Mouse (Mus musculus) heart, embryonic 10.5 days (tissue): ENCODE measurements around the gene Arhgap19. TPM values are rescaled to one million over a fixed set of nuclear protein-coding genes. Genes with fewer than 3 reads are reported as not detected.

Experiments
- DNase-seq: peaks from one replicate; pipeline ENCODE4 v3.0.0-alpha.2; 2017; ENCODE audit warnings: low spot score
- H3K27ac ChIP-seq: fragments of 300-500 bp; sonication (generic); 2 replicates; pipeline ENCODE4 v1.5.1; 2016; ENCODE audit warnings: mild to moderate bottlenecking
- H3K27me3 ChIP-seq: fragments of 300-500 bp; sonication (generic); 2 replicates; pipeline ENCODE4 v1.6.1; 2016; ENCODE audit warnings: mild to moderate bottlenecking; ENCODE audit not compliant: poor library complexity, insufficient read depth, severe bottlenecking
- H3K36me3 ChIP-seq: fragments of 300-500 bp; sonication (generic); 2 replicates; pipeline ENCODE4 v1.6.1; 2016; ENCODE audit warnings: mild to moderate bottlenecking, moderate library complexity
- H3K4me1 ChIP-seq: fragments of 300-500 bp; sonication (generic); 2 replicates; pipeline ENCODE4 v1.6.1; 2016; ENCODE audit warnings: mild to moderate bottlenecking
- H3K4me3 ChIP-seq: fragments of 300-500 bp; sonication (generic); 2 replicates; pipeline ENCODE4 v1.5.1; 2016; ENCODE audit warnings: mild to moderate bottlenecking, moderate library complexity
- H3K9me3 ChIP-seq: fragments of 300-500 bp; sonication (generic); 2 replicates; pipeline ENCODE4 v1.6.1; 2016; ENCODE audit warnings: mild to moderate bottlenecking, moderate library complexity
- WGBS: fragments of 180-500 bp; shearing (Covaris S2); methylation state at CpG from one replicate; pipeline ENCODE4 v1.1.7; 2016; 5-methylcytosine and 5-hydroxymethylcytosine counted together
- polyA plus RNA-seq: library from polyadenylated mRNA; unstranded; fragments of >200 nt; fragmentation: Nextera tagmentation; extraction: Ambion mirVana; gene quantifications from 2 replicates; pipeline ENCODE4 v1.2.1, GENCODE M21; 2016

Arhgap19 gene
- polyA plus RNA-seq, 1 experiment from 2014 or later: 29.5 TPM

GRCm38 (mm10) chr19:41808104-41808634, 6.3 kb upstream of the Arhgap19 start:
- Histone ChIP-seq H3K4me1 (peaks cover 6% of the 10 kb centered on the region), H3K9me3 (peaks cover 6% of the 10 kb centered on the region; the same call in 1 of the 2 replicates), H3K4me3 (no peak overlapping the region), H3K27ac (no peak overlapping the region), H3K36me3 (no peaks in the 10 kb centered on the region), H3K27me3 (no peaks in the 10 kb centered on the region)
- no peak for DNase-seq
- 79% methylated on average over 8 of the region's 8 CpGs for WGBS

GRCm38 (mm10) chr19:41807497-41807896, 5.7 kb upstream of the Arhgap19 start:
- H3K36me3 ChIP-seq: no peaks in the 10 kb centered on the region
- peaks cover 8% of the 10 kb centered on the region for H3K4me1 ChIP-seq
- no peak overlapping the region for H3K4me3 ChIP-seq
- WGBS: 71% methylated on average over 9 of the region's 9 CpGs
- peaks cover 6% of the 10 kb centered on the region; the same call in 1 of the 2 replicates for H3K9me3 ChIP-seq
- no peak overlapping the region for H3K27ac ChIP-seq
- H3K27me3 ChIP-seq: no peaks in the 10 kb centered on the region
- DNase-seq: peak; percentile 71

- peaks cover 11% of the 10 kb centered on the region for H3K4me1 ChIP-seq
Measured at GRCm38 (mm10) chr19:41805831-41806230, 4.0 kb upstream of the Arhgap19 start.

GRCm38 (mm10) chr19:41803322-41803721, 1.5 kb upstream of the Arhgap19 start:
- Histone ChIP-seq H3K4me3 (no peak overlapping the region), H3K4me1 (peaks cover 17% of the 10 kb centered on the region), H3K9me3 (peaks cover 6% of the 10 kb centered on the region; the same call in 1 of the 2 replicates), H3K27me3 (no peaks in the 10 kb centered on the region), H3K36me3 (no peaks in the 10 kb centered on the region), H3K27ac (no peak overlapping the region)
- DNase-seq: no peak
- 29% methylated on average over 7 of the region's 7 CpGs for WGBS

More at GRCm38 (mm10) chr19:41805831-41806230, 4.0 kb upstream of the Arhgap19 start:
- Histone ChIP-seq H3K36me3 (no peaks in the 10 kb centered on the region), H3K27me3 (no peaks in the 10 kb centered on the region), H3K27ac (no peak overlapping the region), H3K9me3 (peaks cover 6% of the 10 kb centered on the region; the same call in 1 of the 2 replicates), H3K4me3 (no peak overlapping the region)
- WGBS: 92% methylated on average over 4 of the region's 4 CpGs
- no peak for DNase-seq

GRCm38 (mm10) chr19:41800986-41801741, 683 bp downstream of the Arhgap19 start:
- Histone ChIP-seq H3K27ac (peak overlapping the region; percentile 90), H3K4me3 (peak overlapping the region; percentile 77), H3K36me3 (no peaks in the 10 kb centered on the region), H3K9me3 (peaks cover 6% of the 10 kb centered on the region; the same call in 1 of the 2 replicates), H3K27me3 (no peaks in the 10 kb centered on the region), H3K4me1 (peaks cover 17% of the 10 kb centered on the region)
- no peak for DNase-seq
- WGBS: 6% methylated on average over 26 of the region's 26 CpGs

GRCm38 (mm10) chr19:41800451-41800850, 1.4 kb downstream of the Arhgap19 start:
- WGBS: 48% methylated on average over 6 of the region's 6 CpGs
- H3K4me1 ChIP-seq: peaks cover 17% of the 10 kb centered on the region
- no peaks in the 10 kb centered on the region for H3K36me3 ChIP-seq
- no peak for DNase-seq
- 0 out of 2 replicates have a peak, but pooled peaks cover under 1% of the 10 kb centered on the region for H3K9me3 ChIP-seq
- H3K4me3 ChIP-seq: peak overlapping the region; percentile 77
- no peaks in the 10 kb centered on the region for H3K27me3 ChIP-seq
- no peak overlapping the region for H3K27ac ChIP-seq

- Histone ChIP-seq H3K27ac (no peak overlapping the region), H3K9me3 (no peaks in the 10 kb centered on the region), H3K36me3 (no peaks in the 10 kb centered on the region), H3K4me3 (no peak overlapping the region), H3K4me1 (peaks cover 18% of the 10 kb centered on the region), H3K27me3 (no peaks in the 10 kb centered on the region)
- no peak for DNase-seq
- WGBS: 95% methylated on average over 6 of the region's 6 CpGs
Measured at GRCm38 (mm10) chr19:41797536-41797935, 4.3 kb downstream of the Arhgap19 start.

GRCm38 (mm10) chr19:41796789-41797327, 5.0 kb downstream of the Arhgap19 start:
- H3K36me3 ChIP-seq: no peaks in the 10 kb centered on the region
- no peaks in the 10 kb centered on the region for H3K27me3 ChIP-seq
- no peak overlapping the region for H3K27ac ChIP-seq
- H3K4me3 ChIP-seq: no peak overlapping the region
- H3K9me3 ChIP-seq: no peaks in the 10 kb centered on the region
- H3K4me1 ChIP-seq: peaks cover 15% of the 10 kb centered on the region
- DNase-seq: no peak
- 85% methylated on average over 12 of the region's 12 CpGs for WGBS

GRCm38 (mm10) chr19:41796148-41796760, 5.6 kb downstream of the Arhgap19 start:
- H3K27ac ChIP-seq: no peak overlapping the region
- peaks cover 15% of the 10 kb centered on the region for H3K4me1 ChIP-seq
- H3K27me3 ChIP-seq: no peaks in the 10 kb centered on the region
- DNase-seq: no peak
- H3K36me3 ChIP-seq: peaks cover 5% of the 10 kb centered on the region
- no peak overlapping the region for H3K4me3 ChIP-seq
- WGBS: 88% methylated on average over 3 of the region's 3 CpGs
- H3K9me3 ChIP-seq: no peaks in the 10 kb centered on the region

GRCm38 (mm10) chr19:41794901-41795300, 6.9 kb downstream of the Arhgap19 start:
- WGBS: 83% methylated on average over 6 of the region's 6 CpGs
- Histone ChIP-seq H3K9me3 (no peaks in the 10 kb centered on the region), H3K27ac (no peak overlapping the region), H3K36me3 (peaks cover 14% of the 10 kb centered on the region), H3K4me1 (peaks cover 5% of the 10 kb centered on the region; the same call in 1 of the 2 replicates), H3K4me3 (no peak overlapping the region), H3K27me3 (no peaks in the 10 kb centered on the region)
- DNase-seq: no peak

GRCm38 (mm10) chr19:41794017-41794416, 7.8 kb downstream of the Arhgap19 start:
- Histone ChIP-seq H3K27me3 (no peaks in the 10 kb centered on the region), H3K9me3 (no peaks in the 10 kb centered on the region), H3K4me1 (0 out of 2 replicates have a peak, but pooled peaks cover 6% of the 10 kb centered on the region), H3K4me3 (no peak overlapping the region), H3K27ac (no peak overlapping the region), H3K36me3 (peaks cover 18% of the 10 kb centered on the region)
- no peak for DNase-seq

- Histone ChIP-seq H3K9me3 (no peaks in the 10 kb centered on the region), H3K27me3 (no peaks in the 10 kb centered on the region), H3K4me3 (no peak overlapping the region), H3K27ac (no peak overlapping the region), H3K4me1 (0 out of 2 replicates have a peak, but pooled peaks cover 6% of the 10 kb centered on the region), H3K36me3 (peaks cover 18% of the 10 kb centered on the region)
- 77% methylated on average over 1 of the region's 1 CpGs for WGBS
- no peak for DNase-seq
Measured at GRCm38 (mm10) chr19:41792934-41793486, 8.8 kb downstream of the Arhgap19 start.
